In the genomic region with DNA sequence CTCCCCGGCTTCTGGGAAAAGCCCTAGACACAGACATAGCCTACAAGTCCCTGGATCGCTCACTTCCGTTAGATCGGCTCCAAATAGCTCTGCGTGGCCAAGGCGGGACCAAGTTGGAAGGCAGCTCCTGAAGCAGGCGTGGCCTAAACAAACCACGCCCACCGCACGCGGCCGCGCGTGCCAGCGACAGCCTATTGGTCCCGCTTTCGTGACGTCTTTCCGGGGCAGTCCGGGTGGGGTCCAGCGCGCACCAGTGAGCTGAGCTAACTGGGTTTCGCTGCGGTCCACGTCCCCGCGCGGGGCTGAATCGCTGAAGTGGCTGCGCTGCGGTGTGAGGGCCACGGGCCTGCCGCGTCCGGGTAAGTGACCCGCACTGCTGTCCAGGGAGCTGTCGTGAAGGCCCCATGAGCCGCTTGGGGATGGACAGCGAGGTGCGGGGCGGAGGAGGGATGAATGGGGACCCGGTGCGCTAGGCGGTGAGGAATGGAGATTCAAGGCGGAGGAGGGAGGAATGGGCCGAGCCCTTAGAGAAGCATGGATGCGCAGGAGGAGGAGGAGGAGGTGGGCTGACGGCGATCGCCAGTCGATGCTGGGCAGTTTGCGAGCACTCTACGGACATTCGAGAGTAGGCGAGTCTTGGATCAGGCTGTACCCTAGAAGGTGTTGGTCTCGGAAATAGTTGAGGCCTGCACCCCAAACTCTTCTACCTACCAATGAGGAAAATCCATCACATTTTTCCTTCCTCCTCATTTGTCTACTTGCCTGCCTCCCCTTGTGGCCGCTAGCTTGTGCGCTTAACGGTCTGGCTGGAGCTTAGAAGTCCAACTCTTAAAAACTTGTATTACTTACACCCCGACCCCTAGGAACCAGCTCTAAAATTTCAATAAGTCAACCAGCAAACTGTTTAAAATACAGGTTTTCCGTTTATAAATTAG, we compare ENCODE assay signal across 8 mouse cellular contexts. TPM values are rescaled to one million over a fixed set of nuclear protein-coding genes. Genes with fewer than 3 reads are reported as not detected.
DNase-seq lines count a peak whose midpoint lies in the region; ATAC-seq lines count a peak whose summit lies in the region.

A gene (plus strand): TSS at position 216 of the 935 bp plus-strand sequence.

- peak; percentile 99 for ATAC-seq in inflammation-experienced regulatory T-cells, adult 6 months
- peak; percentile 97 for ATAC-seq in megakaryocyte-erythroid progenitor cell, adult 5-6 weeks (replicated peaks; ENCODE audit: low FRiP score, low TSS enrichment, poor library complexity, severe bottlenecking)

- intact Hi-C loops in gastrocnemius, postnatal 14 days (cut with DNase I; ENCODE audit: low total_unique reads): no loop called here
- intact Hi-C loops in left cerebral cortex, postnatal 10 days (cut with DNase I): loop anchor here (5.0 kb wide), 1 partner anchor 131 kb away; a partner anchor contains a TSS

- peak; percentile 99 for DNase-seq in adrenal gland, adult (ENCODE audit: inconsistent age in 2 of 2, low spot score in 1 of 2)
- DNase-seq in embryo, embryonic 10.5 days (ENCODE audit: low spot score): peak; percentile 97
- DNase-seq in gastrocnemius, postnatal 14 days: peak; percentile 97
- peak; percentile 98 to 99 for DNase-seq in left cerebral cortex, postnatal 10 days (ENCODE audit: extremely low spot score in 1 of 2, low spot score in 2 of 2)
- DNase-seq in right cerebral cortex, postnatal 25 days: peak; percentile 99
- peak; percentile 98 for DNase-seq in urinary bladder, postnatal 4 days (ENCODE audit: low spot score in 2 of 2)

RNA-seq across cellular contexts. Expression of the gene that starts here (rescaled TPM):
- 10 to 100 TPM in 1 of 2 experiments, 1 to 10 TPM in 1; 9.7 to 15.9 TPM for total RNA-seq in gastrocnemius, postnatal 14 days (2021)
- polyA plus RNA-seq in inflammation-experienced regulatory T-cells, adult 6 months (2017; shearing (Covaris generic)): 1 to 10 TPM; 4.1 to 6.0 (median 5.3) TPM
- 10 to 100 TPM; 47.5 TPM for total RNA-seq in left cerebral cortex, postnatal 10 days (2021)
- 24.0 and 24.9 TPM in 2 replicates for total RNA-seq in megakaryocyte-erythroid progenitor cell, adult 5-6 weeks (2014; fragmentation: Nextera tagmentation)
- total RNA-seq in megakaryocyte-erythroid progenitor cell, adult 5-6 weeks (2017): 3.2 and 9.0 TPM in 2 replicates

Comparison
In these comparisons a context has a peak if more than half of its experiments do, and no peak if none do; other contexts are left out.
1. Peak in every context shown above with its lines: DNase-seq and ATAC-seq.